Mouse (Mus musculus): ENCODE data around the gene Rangap1.

DNA sequence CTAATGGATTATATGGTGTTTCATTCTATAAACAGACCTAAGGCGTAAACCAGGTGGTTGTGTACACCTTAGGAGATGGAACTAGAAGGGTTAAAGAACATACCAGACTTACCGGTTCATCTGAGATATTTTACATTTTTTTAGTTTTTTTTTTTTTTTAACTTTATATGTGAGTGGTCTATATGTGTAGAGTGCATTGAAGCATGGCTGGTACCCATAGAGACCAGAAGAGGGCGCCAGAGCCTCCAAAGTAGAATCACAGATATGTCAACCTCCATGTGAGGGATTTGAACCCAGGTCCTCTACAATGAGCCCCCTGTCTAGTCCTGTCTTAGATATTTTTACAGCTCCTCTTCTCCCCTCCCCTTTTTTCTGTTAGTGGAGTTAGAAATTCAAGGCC lies 47.5 kb downstream of the Rangap1 start:
- TF ChIP-seq EP300 (IDR thresholded peaks at IDR 0.05; ENCODE audit: low read depth): no peak
- peak; percentile 32 for TF ChIP-seq CTCF (IDR thresholded peaks at IDR 0.05; ENCODE audit: low read depth)
